Mouse (Mus musculus) embryonic fibroblast, embryonic 13.5 days (primary cell): ENCODE data around the gene Ppig. TPM values are rescaled to one million over a fixed set of nuclear protein-coding genes. Genes with fewer than 3 reads are reported as not detected.

ENCODE experiments used
- H3K27ac ChIP-seq: 2 replicates; pipeline ENCODE4 v1.5.1; 2012; ENCODE audit warnings: low read length, control low read depth, inconsistent platforms; ENCODE audit not compliant: insufficient read depth
- H3K4me1 ChIP-seq: 2 replicates; pipeline ENCODE4 v1.6.1; 2011; ENCODE audit warnings: low read length; ENCODE audit not compliant: control insufficient read depth, insufficient read depth
- H3K4me3 ChIP-seq: 2 replicates; pipeline ENCODE4 v1.5.1; 2011; ENCODE audit warnings: mild to moderate bottlenecking, control low read depth, low read length; ENCODE audit not compliant: insufficient read depth
- CTCF ChIP-seq: IDR thresholded peaks from 2 replicates; pipeline ENCODE4 v1.5.1; 2011; ENCODE audit warnings: mild to moderate bottlenecking, control low read depth, low read length, moderate library complexity, borderline replicate concordance; ENCODE audit not compliant: insufficient read depth
- POLR2A ChIP-seq: IDR thresholded peaks from 2 replicates; pipeline ENCODE4 v1.6.1; 2011; ENCODE audit warnings: low read depth, mild to moderate bottlenecking, control low read depth, low read length, moderate library complexity
- polyA plus RNA-seq: library from polyadenylated mRNA; stranded (reverse); fragments of >200 nt; gene quantifications from 2 replicates; pipeline ENCODE4 v1.2.4, GENCODE M21; 2011; ENCODE audit warnings: low read depth; ENCODE audit not compliant: missing spikeins, insufficient read length

Ppig gene
- polyA plus RNA-seq, 1 experiment, result 149 TPM

- H3K27ac ChIP-seq, result no peak overlapping the region
- H3K4me1 ChIP-seq, result no peaks in the 10 kb centered on the region
- H3K4me3 ChIP-seq, result no peak overlapping the region
- no peak for TF ChIP-seq POLR2A
- no peak for TF ChIP-seq CTCF
Measured at GRCm38 (mm10) chr2:69693501-69693900, 28.8 kb upstream of the Ppig start.

GRCm38 (mm10) chr2:69700446-69700845, 21.9 kb upstream of the Ppig start:
- Histone ChIP-seq H3K4me1 (no peaks in the 10 kb centered on the region), H3K27ac (no peak overlapping the region), H3K4me3 (no peak overlapping the region)
- TF ChIP-seq POLR2A (no peak), CTCF (no peak)

- Histone ChIP-seq H3K4me3 (no peak overlapping the region), H3K4me1 (no peaks in the 10 kb centered on the region), H3K27ac (no peak overlapping the region)
- TF ChIP-seq POLR2A, result no peak
- no peak for TF ChIP-seq CTCF
Measured at GRCm38 (mm10) chr2:69712171-69712570, 10.2 kb upstream of the Ppig start.

- peak within 1 kb of the TSS; percentile 29; the same call in 1 of the 2 replicates for H3K27ac ChIP-seq
- H3K4me3 ChIP-seq, result peak within 1 kb of the TSS; percentile 82
- TF ChIP-seq POLR2A (peak; percentile 53), CTCF (no peak)
- no peaks in the 10 kb centered on the region for H3K4me1 ChIP-seq
Measured at GRCm38 (mm10) chr2:69712981-69713625, 9.2 kb upstream of the Ppig start, which contains the start of gene Fastkd1. Gene Fastkd1 (minus strand): TSS chr2:69713516.

- H3K4me1 ChIP-seq, result no peaks in the 10 kb centered on the region
- no peak overlapping the region for H3K4me3 ChIP-seq
- H3K27ac ChIP-seq, result no peak overlapping the region
- no peak for TF ChIP-seq CTCF
- TF ChIP-seq POLR2A, result no peak
Measured at GRCm38 (mm10) chr2:69713626-69714014, 8.7 kb upstream of the Ppig start.

GRCm38 (mm10) chr2:69714126-69714525, 8.2 kb upstream of the Ppig start:
- TF ChIP-seq CTCF (no peak), POLR2A (no peak)
- Histone ChIP-seq H3K4me3 (no peak overlapping the region), H3K4me1 (no peaks in the 10 kb centered on the region), H3K27ac (no peak overlapping the region)

GRCm38 (mm10) chr2:69716483-69716882, 5.9 kb upstream of the Ppig start:
- no peaks in the 10 kb centered on the region for H3K4me1 ChIP-seq
- TF ChIP-seq POLR2A, result no peak
- TF ChIP-seq CTCF, result no peak
- no peak overlapping the region for H3K4me3 ChIP-seq
- H3K27ac ChIP-seq, result no peak overlapping the region

- no peak overlapping the region for H3K4me3 ChIP-seq
- no peaks in the 10 kb centered on the region for H3K4me1 ChIP-seq
- H3K27ac ChIP-seq, result no peak overlapping the region
- TF ChIP-seq CTCF, result no peak
- TF ChIP-seq POLR2A, result no peak; the same call in 1 of the 2 replicates
Measured at GRCm38 (mm10) chr2:69719121-69719520, 3.2 kb upstream of the Ppig start.

GRCm38 (mm10) chr2:69722650-69723518, 539 bp downstream of the Ppig start:
- H3K4me3 ChIP-seq, result peak overlapping the region; percentile 96
- H3K27ac ChIP-seq, result peak overlapping the region; percentile 70
- H3K4me1 ChIP-seq, result peaks cover 2% of the 10 kb centered on the region; the same call in 1 of the 2 replicates
- TF ChIP-seq POLR2A (peak; percentile 68), CTCF (no peak)

GRCm38 (mm10) chr2:69723519-69723825, 1.1 kb downstream of the Ppig start:
- peak overlapping the region; percentile 70 for H3K27ac ChIP-seq
- peaks cover 2% of the 10 kb centered on the region; the same call in 1 of the 2 replicates for H3K4me1 ChIP-seq
- H3K4me3 ChIP-seq, result peak overlapping the region; percentile 96
- no peak for TF ChIP-seq CTCF
- peak; percentile 35 for TF ChIP-seq POLR2A
